Mouse (Mus musculus) midbrain, embryonic 11.5 days (tissue): Measurements from ENCODE around the gene Smurf1. TPM values are rescaled to one million over a fixed set of nuclear protein-coding genes. Genes with fewer than 3 reads are reported as not detected.

ENCODE experiments used
- ATAC-seq: fragments of 200-750 bp; cut with Nextera tagmentation; 2 replicates; pipeline ENCODE4 v1.8.0; 2017; ENCODE audit warnings: moderate TSS enrichment, moderate library complexity; ENCODE audit not compliant: low FRiP score
- DNase-seq: peaks from one replicate; pipeline ENCODE4 v3.0.0; 2015; ENCODE audit warnings: low spot score; ENCODE audit errors: missing footprints
- H3K27ac ChIP-seq: fragments of 300-500 bp; sonication (generic); 2 replicates; pipeline ENCODE4 v1.5.1; 2014; ENCODE audit warnings: low read depth, low read length
- H3K27me3 ChIP-seq: fragments of 300-500 bp; sonication (generic); 2 replicates; pipeline ENCODE4 v1.6.1; 2014; ENCODE audit warnings: mild to moderate bottlenecking, low read length, moderate library complexity, mixed read lengths; ENCODE audit not compliant: control insufficient read depth, insufficient read depth
- H3K36me3 ChIP-seq: fragments of 300-500 bp; sonication (generic); 2 replicates; pipeline ENCODE4 v1.6.1; 2014; ENCODE audit warnings: mild to moderate bottlenecking, low read length, moderate library complexity, mixed read lengths; ENCODE audit not compliant: control insufficient read depth, insufficient read depth
- H3K4me1 ChIP-seq: fragments of 300-500 bp; sonication (generic); 2 replicates; pipeline ENCODE4 v1.6.1; 2014; ENCODE audit warnings: low read length; ENCODE audit not compliant: control insufficient read depth, insufficient read depth
- H3K4me2 ChIP-seq: fragments of 300-500 bp; sonication (generic); 2 replicates; pipeline ENCODE4 v1.6.1; 2014; ENCODE audit warnings: mild to moderate bottlenecking, moderate library complexity
- H3K4me3 ChIP-seq: fragments of 300-500 bp; sonication (generic); 2 replicates; pipeline ENCODE4 v1.5.1; 2014; ENCODE audit warnings: low read depth, low read length
- H3K9ac ChIP-seq: fragments of 300-500 bp; sonication (generic); 2 replicates; pipeline ENCODE4 v1.6.1; 2014; ENCODE audit warnings: low read length
- H3K9me3 ChIP-seq: fragments of 300-500 bp; sonication (generic); 2 replicates; pipeline ENCODE4 v1.6.1; 2016; ENCODE audit warnings: low read length; ENCODE audit not compliant: control insufficient read depth
- WGBS: fragments of 180-500 bp; shearing (Covaris S2); extraction: QIAGEN DNeasy Blood & Tissue Kit; methylation state at CpG from one replicate; pipeline ENCODE4 v1.1.7; 2014; 5-methylcytosine and 5-hydroxymethylcytosine counted together
- polyA plus RNA-seq: library from polyadenylated mRNA; unstranded; fragments of >200 nt; fragmentation: Nextera tagmentation; extraction: Ambion mirVana; gene quantifications from 2 replicates; pipeline ENCODE4 v1.2.1, GENCODE M21; 2014

The Smurf1 gene
- polyA plus RNA-seq, 1 experiment from 2014 or later, result 17.8 TPM

DNA sequence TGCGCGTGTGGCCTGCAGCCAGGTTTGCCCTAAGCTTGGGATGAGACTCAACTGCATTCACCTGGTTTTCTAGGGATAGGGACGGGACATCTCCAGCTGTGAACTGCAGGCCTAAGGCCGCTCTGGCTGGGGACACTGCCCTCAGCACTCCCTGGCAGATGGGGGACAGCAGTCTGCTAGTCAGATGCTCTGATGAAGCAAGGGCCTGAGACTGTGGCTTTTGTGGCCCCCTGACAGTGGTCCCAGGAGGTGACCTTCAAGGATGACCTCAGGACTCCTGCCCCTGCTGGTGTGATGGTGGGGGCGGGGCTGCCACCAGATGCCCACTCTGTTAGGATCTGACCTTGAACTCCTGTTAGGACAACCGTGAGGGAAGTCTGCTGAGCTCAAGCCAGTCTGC lies 90.4 kb downstream of the Smurf1 start:
- Histone ChIP-seq H3K4me3 (no peak overlapping the region), H3K4me2 (no peak overlapping the region), H3K27ac (no peak overlapping the region), H3K9ac (no peak overlapping the region), H3K4me1 (no peaks in the 10 kb centered on the region), H3K27me3 (no peaks in the 10 kb centered on the region), H3K36me3 (no peaks in the 10 kb centered on the region; the same call in 1 of the 2 replicates), H3K9me3 (no peaks in the 10 kb centered on the region)
- 84% methylated on average over 6 of the region's 6 CpGs for WGBS
- DNase-seq (no peak), ATAC-seq (no peak)

DNA sequence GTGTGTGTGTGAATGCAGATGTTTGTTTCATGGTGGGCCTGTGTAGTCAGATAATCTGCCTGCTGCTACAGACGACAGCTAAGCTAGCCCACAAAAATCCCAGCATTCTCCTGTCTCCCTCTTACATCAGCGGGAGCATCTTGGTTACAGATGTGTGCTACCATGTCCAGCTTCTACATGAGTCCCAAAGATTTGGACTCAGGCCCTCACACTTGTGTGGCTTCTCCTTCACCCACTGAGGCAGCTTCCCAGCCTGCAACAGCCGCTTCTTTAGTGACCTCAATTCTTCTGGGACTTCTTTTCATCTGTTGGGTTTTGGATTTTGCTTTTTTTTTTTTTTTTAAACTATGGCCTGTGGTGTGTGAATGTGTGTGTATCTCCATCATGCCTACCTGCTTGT lies 92.8 kb downstream of the Smurf1 start:
- no peaks in the 10 kb centered on the region for H3K9me3 ChIP-seq
- ATAC-seq, result no peak
- no peaks in the 10 kb centered on the region for H3K4me1 ChIP-seq
- WGBS, result 71% methylated on average over 3 of the region's 3 CpGs
- no peaks in the 10 kb centered on the region; the same call in 1 of the 2 replicates for H3K36me3 ChIP-seq
- no peak for DNase-seq
- no peak overlapping the region for H3K9ac ChIP-seq
- H3K27me3 ChIP-seq, result no peaks in the 10 kb centered on the region
- no peak overlapping the region for H3K27ac ChIP-seq
- H3K4me3 ChIP-seq, result no peak overlapping the region
- H3K4me2 ChIP-seq, result no peak overlapping the region

DNA sequence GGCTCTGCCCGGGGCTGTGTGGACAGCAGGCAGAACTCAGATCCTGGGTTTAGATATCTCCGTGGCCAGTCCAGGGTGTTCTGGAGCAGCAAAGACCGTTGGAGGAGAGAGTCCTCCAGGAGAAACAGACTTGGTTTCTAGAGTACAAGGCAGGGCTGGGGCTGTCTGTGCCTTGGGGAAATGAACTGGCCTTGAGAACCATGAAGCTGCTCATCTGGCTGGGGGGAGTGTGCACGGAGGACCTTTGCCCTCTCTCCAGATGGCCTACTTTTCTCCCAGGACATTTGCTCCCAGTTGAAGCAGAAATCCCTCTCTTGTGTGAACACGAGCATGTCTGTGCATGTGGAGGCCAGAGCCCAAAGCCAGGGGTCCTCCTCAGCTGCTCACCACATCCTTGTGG lies 93.3 kb downstream of the Smurf1 start:
- no peak for ATAC-seq
- Histone ChIP-seq H3K4me3 (no peak overlapping the region), H3K9ac (no peak overlapping the region), H3K4me2 (no peak overlapping the region), H3K36me3 (no peaks in the 10 kb centered on the region), H3K4me1 (no peaks in the 10 kb centered on the region), H3K9me3 (no peaks in the 10 kb centered on the region), H3K27ac (no peak overlapping the region), H3K27me3 (no peaks in the 10 kb centered on the region)
- 82% methylated on average over 5 of the region's 5 CpGs for WGBS
- DNase-seq, result no peak

DNA sequence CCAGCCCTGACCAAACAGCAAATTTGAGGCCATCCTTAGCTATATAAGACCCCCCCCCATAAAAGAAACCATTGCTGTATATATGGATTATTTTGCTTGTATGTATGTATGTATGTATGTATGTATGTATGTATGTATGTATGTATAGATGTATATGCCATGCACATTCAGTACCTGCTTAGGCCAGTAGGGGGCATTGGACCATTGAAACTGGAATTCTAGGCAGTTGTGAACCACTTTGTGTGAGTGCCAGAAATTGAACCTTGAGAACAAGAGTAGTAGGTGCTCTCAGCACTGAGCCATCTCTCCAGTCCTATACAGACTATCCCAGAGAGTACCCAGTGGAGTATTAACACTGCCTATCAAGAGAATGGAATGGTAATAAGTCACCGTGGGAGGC lies 93.9 kb downstream of the Smurf1 start:
- Histone ChIP-seq H3K9me3 (no peaks in the 10 kb centered on the region), H3K27me3 (no peaks in the 10 kb centered on the region), H3K9ac (no peak overlapping the region), H3K4me3 (no peak overlapping the region), H3K36me3 (no peaks in the 10 kb centered on the region), H3K4me1 (no peaks in the 10 kb centered on the region), H3K4me2 (no peak overlapping the region), H3K27ac (no peak overlapping the region)
- DNase-seq (no peak), ATAC-seq (no peak)
- WGBS, result 88% methylated on average over 1 of the region's 1 CpGs

DNA sequence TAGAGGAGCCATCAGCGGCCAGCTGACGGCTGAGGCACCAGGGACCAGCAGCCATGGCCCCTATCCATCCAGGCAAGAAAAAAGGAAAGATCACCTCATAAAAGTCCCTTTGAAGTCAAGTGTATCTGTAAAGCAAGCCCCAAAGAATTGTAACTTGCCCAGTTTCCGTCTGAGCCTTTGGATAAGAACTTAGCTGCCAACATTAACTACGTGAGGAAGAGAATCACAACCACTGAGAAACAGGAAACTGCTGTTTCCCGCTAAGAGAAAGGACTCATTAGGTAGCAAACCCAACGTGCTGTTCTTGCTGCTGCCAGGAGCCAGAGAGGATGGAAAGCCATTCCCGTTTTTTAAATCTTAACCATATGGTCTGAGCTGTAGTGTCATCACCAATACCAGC lies 94.9 kb downstream of the Smurf1 start:
- Histone ChIP-seq H3K27me3 (no peaks in the 10 kb centered on the region), H3K4me1 (no peaks in the 10 kb centered on the region), H3K36me3 (no peaks in the 10 kb centered on the region), H3K9me3 (no peaks in the 10 kb centered on the region), H3K4me3 (no peak overlapping the region), H3K4me2 (no peak overlapping the region), H3K27ac (no peak overlapping the region), H3K9ac (no peak overlapping the region)
- no peak for DNase-seq
- ATAC-seq, result no peak
- 81% methylated on average over 7 of the region's 7 CpGs for WGBS

DNA sequence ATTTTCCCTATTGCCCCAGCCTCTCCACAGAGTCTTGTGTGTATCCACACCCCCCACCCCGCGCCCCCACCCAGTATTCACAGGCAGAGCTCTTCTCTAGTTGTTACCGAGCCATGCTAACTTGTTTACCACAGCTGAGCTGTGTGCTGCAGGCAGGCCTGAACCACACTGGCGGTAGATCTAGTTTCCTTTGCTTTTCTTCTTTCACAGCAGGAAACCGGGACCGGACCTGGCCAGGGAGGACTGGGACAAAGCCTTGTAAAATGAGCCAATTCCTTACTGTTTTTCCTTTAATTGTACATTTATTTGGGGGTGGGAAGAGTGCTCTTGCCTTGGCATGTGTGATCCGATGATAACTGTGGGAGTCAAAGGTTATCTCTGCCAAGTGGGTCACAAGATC lies 96.2 kb downstream of the Smurf1 start:
- DNase-seq (no peak), ATAC-seq (no peak)
- Histone ChIP-seq H3K27me3 (no peaks in the 10 kb centered on the region), H3K36me3 (no peaks in the 10 kb centered on the region), H3K9me3 (no peaks in the 10 kb centered on the region), H3K4me3 (no peak overlapping the region), H3K27ac (no peak overlapping the region), H3K4me1 (no peaks in the 10 kb centered on the region), H3K4me2 (no peak overlapping the region), H3K9ac (no peak overlapping the region)
- 62% methylated on average over 7 of the region's 7 CpGs for WGBS

DNA sequence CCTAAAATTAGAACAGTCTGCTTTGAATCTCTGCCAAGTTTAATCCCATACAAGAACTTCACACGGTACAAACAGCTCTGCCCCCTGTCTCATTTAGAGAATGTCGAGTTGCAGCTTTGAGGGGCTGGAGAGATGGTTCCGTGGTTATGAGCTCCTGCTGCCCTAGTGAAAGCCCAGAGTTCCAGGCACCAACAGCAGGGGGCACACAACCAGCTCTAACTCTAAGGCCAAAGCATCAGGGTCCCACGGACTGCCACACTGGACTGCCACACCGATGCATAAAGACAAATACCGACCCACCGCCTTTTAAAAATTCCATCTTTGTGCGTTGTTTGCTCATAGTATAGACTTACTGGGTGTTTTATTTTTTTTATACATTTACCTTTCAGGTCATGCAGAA lies 98.7 kb downstream of the Smurf1 start:
- WGBS, result 89% methylated on average over 8 of the region's 8 CpGs

DNA sequence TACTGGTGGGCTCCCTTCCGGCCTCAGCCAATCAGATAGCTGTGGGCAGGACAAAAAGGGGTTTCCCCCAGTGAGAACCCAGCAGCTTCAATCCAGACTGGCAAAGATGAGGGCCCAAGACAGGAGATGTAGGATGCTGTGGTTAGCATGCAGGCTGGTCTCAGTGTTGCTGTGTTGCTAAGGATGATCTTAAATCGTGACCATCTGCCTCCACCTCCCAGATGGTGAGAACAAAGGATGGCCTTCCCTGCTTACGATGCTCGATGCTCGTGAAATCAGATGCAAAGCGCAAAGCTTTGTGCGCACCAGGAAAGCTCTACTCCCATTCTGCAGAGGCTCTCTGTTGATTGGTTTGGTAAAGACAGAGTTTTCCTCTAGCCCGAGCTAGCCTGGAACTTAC lies 104.7 kb downstream of the Smurf1 start:
- H3K27me3 ChIP-seq, result no peaks in the 10 kb centered on the region
- no peaks in the 10 kb centered on the region for H3K4me1 ChIP-seq
- peaks cover 29% of the 10 kb centered on the region for H3K36me3 ChIP-seq
- no peak overlapping the region for H3K4me3 ChIP-seq
- H3K4me2 ChIP-seq, result no peak overlapping the region
- H3K27ac ChIP-seq, result no peak overlapping the region
- no peak for DNase-seq
- ATAC-seq, result no peak
- H3K9ac ChIP-seq, result no peak overlapping the region
- H3K9me3 ChIP-seq, result peaks cover 10% of the 10 kb centered on the region; the same call in 1 of the 2 replicates
- 97% methylated on average over 8 of the region's 8 CpGs for WGBS

More for the DNA sequence above, 98.7 kb downstream of the Smurf1 start:
- H3K4me2 ChIP-seq, result no peak overlapping the region
- H3K27me3 ChIP-seq, result no peaks in the 10 kb centered on the region
- ATAC-seq (no peak), DNase-seq (no peak)
- no peaks in the 10 kb centered on the region for H3K4me1 ChIP-seq
- no peak overlapping the region for H3K9ac ChIP-seq
- H3K4me3 ChIP-seq, result no peak overlapping the region
- no peak overlapping the region for H3K27ac ChIP-seq
- H3K36me3 ChIP-seq, result no peaks in the 10 kb centered on the region
- H3K9me3 ChIP-seq, result no peaks in the 10 kb centered on the region

DNA sequence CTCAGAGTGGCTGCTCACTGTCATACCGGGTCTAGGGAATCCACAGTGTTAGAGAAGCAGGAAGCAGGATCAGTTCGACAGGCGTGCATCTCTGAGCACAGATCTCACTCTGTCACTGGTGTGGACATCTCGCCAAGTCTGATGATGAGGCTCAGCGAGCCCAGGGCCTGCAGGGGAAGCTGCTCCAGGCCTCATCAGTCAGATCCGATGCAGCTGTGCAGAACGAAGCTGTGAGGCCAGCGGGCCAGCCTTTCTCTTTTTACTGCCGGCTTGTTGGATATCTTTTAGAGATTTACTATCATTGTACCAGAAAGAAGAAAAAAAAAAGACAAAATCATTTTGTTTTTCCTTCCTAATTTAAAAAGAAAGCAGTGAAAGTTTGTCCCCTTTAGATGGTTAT lies 106.4 kb downstream of the Smurf1 start:
- no peak for ATAC-seq
- Histone ChIP-seq H3K27ac (no peak overlapping the region), H3K36me3 (peaks cover 31% of the 10 kb centered on the region), H3K9ac (no peak overlapping the region), H3K4me3 (no peak overlapping the region), H3K4me1 (no peaks in the 10 kb centered on the region), H3K9me3 (peaks cover 10% of the 10 kb centered on the region; the same call in 1 of the 2 replicates), H3K27me3 (no peaks in the 10 kb centered on the region), H3K4me2 (no peak overlapping the region)
- no peak for DNase-seq
- 95% methylated on average over 9 of the region's 9 CpGs for WGBS

DNA sequence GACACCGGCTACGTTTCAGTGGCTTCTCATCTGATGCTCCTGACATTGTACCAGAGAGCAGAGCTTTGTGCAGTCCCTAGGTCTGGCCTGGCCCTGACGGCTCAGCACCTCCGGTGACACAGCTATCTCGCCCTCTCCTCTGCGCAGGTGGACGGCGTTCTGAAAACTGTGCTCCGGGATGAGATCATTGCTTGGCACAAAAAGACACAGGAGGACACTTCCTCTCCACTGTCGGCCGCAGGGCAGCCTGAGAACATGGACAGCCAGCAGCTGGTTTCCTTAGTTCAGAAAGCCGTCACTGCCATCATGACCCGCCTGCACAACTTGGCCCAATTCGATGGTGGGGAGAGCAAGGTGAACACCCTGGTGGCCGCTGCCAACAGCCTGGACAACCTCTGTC lies 107.1 kb downstream of the Smurf1 start:
- no peak for ATAC-seq

More for the DNA sequence above, 107.1 kb downstream of the Smurf1 start:
- Histone ChIP-seq H3K4me3 (no peak overlapping the region), H3K9me3 (peaks cover 10% of the 10 kb centered on the region; the same call in 1 of the 2 replicates), H3K4me2 (no peak overlapping the region), H3K27ac (no peak overlapping the region), H3K4me1 (no peaks in the 10 kb centered on the region), H3K9ac (no peak overlapping the region), H3K27me3 (no peaks in the 10 kb centered on the region), H3K36me3 (peaks cover 36% of the 10 kb centered on the region)
- WGBS, result 95% methylated on average over 15 of the region's 15 CpGs
- no peak for DNase-seq
